Mouse (Mus musculus) hindbrain, embryonic 12.5 days (tissue): ENCODE measurements around the gene Meis1. TPM values are rescaled to one million over a fixed set of nuclear protein-coding genes. Genes with fewer than 3 reads are reported as not detected.
A peak's percentile ranks its signal among the peaks of the same experiment; 100 is the strongest.

Experiments used
- ATAC-seq: fragments of 200-750 bp; cut with Nextera tagmentation; 2 replicates; pipeline ENCODE4 v1.8.0; 2017; ENCODE audit warnings: moderate TSS enrichment; ENCODE audit not compliant: low FRiP score
- H3K27ac ChIP-seq: fragments of 300-500 bp; sonication (generic); 2 replicates; pipeline ENCODE4 v1.5.1; 2016; ENCODE audit warnings: mild to moderate bottlenecking
- H3K27me3 ChIP-seq: fragments of 300-500 bp; sonication (generic); 2 replicates; pipeline ENCODE4 v1.6.1; 2016; ENCODE audit warnings: mild to moderate bottlenecking
- H3K36me3 ChIP-seq: fragments of 300-500 bp; sonication (generic); 2 replicates; pipeline ENCODE4 v1.6.1; 2016; ENCODE audit warnings: mild to moderate bottlenecking
- H3K4me1 ChIP-seq: fragments of 300-500 bp; sonication (generic); 2 replicates; pipeline ENCODE4 v1.6.1; 2016
- H3K4me2 ChIP-seq: fragments of 300-500 bp; sonication (generic); replicated peaks from 2 replicates; pipeline ENCODE4 v1.6.1; 2016; ENCODE audit warnings: mild to moderate bottlenecking
- H3K4me3 ChIP-seq: fragments of 300-500 bp; sonication (generic); 2 replicates; pipeline ENCODE4 v1.5.1; 2016; ENCODE audit warnings: mild to moderate bottlenecking
- H3K9ac ChIP-seq: fragments of 300-500 bp; sonication (generic); 2 replicates; pipeline ENCODE4 v1.6.1; 2016; ENCODE audit warnings: mild to moderate bottlenecking, moderate library complexity
- H3K9me3 ChIP-seq: fragments of 300-500 bp; sonication (generic); replicated peaks from 2 replicates; pipeline ENCODE4 v1.6.1; 2016; ENCODE audit warnings: mild to moderate bottlenecking
- WGBS: fragments of 180-500 bp; shearing (Covaris S2); methylation state at CpG from one replicate; pipeline ENCODE4 v1.1.7; 2016; 5-methylcytosine and 5-hydroxymethylcytosine counted together
- polyA plus RNA-seq: library from polyadenylated mRNA; unstranded; fragments of >200 nt; fragmentation: Nextera tagmentation; extraction: Ambion mirVana; gene quantifications from 2 replicates; pipeline ENCODE4 v1.2.1, GENCODE M21; 2016

Gene Meis1
- polyA plus RNA-seq, 1 experiment from 2014 or later: 173 TPM

DNA sequence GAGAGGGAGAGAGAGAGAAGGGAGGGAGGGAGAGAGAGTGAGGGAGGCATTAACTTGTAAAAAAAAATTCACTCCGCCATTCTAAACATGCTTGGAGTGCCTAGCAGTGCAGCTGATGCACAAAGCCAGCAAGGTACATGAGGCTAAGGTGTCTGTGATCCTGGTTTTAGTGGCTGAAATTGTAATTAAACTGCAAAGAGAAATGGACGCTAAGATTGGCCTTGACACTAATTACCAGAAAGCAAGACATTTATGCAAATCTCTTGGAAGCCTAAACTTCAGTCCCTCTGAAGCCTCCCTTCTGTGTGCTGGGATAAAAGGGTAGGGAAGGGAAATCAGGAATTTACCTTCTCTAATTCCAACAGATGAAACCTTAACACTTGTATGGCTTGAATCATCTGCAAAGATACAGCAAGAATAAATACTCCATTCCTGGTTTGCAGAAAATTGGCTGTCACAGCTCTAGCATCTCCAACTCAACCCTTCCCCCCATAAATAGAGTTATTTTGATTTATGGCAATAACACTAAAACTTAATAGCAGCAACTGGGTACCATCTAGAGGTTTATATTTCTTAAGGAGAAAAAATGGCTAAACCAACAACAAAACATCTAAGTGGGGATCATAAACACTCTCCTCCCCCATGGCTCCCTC lies 6.2 kb downstream of the Meis1 start:
- Histone ChIP-seq H3K9me3 (no peaks in the 10 kb centered on the region), H3K4me1 (peaks cover 52% of the 10 kb centered on the region), H3K4me2 (peak overlapping the region; percentile 85), H3K9ac (peak overlapping the region; percentile 99), H3K4me3 (peak overlapping the region; percentile 76), H3K27ac (peak overlapping the region; percentile 100), H3K36me3 (0 out of 2 replicates have a peak, but pooled peaks cover 2% of the 10 kb centered on the region), H3K27me3 (no peaks in the 10 kb centered on the region)
- 8% methylated on average over 2 of the region's 2 CpGs for WGBS
- ATAC-seq: no peak

- ATAC-seq: no peak
- Histone ChIP-seq H3K27me3 (no peaks in the 10 kb centered on the region), H3K27ac (peak overlapping the region; percentile 100), H3K9me3 (no peaks in the 10 kb centered on the region), H3K4me2 (peak overlapping the region; percentile 85), H3K36me3 (peaks cover 6% of the 10 kb centered on the region; the same call in 1 of the 2 replicates), H3K9ac (peak overlapping the region; percentile 99), H3K4me3 (peak overlapping the region; percentile 76), H3K4me1 (peaks cover 58% of the 10 kb centered on the region)
- WGBS: 22% methylated on average over 2 of the region's 2 CpGs
These were observed 6.8 kb downstream of the Meis1 start for GRCm38 (mm10) chr11:19012001-19012400.

- Histone ChIP-seq H3K36me3 (peaks cover 6% of the 10 kb centered on the region; the same call in 1 of the 2 replicates), H3K27me3 (no peaks in the 10 kb centered on the region), H3K4me2 (peak overlapping the region; percentile 85), H3K4me1 (peaks cover 60% of the 10 kb centered on the region), H3K9me3 (no peaks in the 10 kb centered on the region), H3K27ac (peak overlapping the region; percentile 100), H3K4me3 (peak overlapping the region; percentile 76), H3K9ac (peak overlapping the region; percentile 79)
- WGBS: 22% methylated on average over 9 of the region's 9 CpGs
- no peak for ATAC-seq
These were observed 7.5 kb downstream of the Meis1 start for GRCm38 (mm10) chr11:19011108-19011805.

GRCm38 (mm10) chr11:19010396-19010811 lies 8.4 kb downstream of the Meis1 start:
- peaks cover 63% of the 10 kb centered on the region for H3K4me1 ChIP-seq
- no peaks in the 10 kb centered on the region for H3K27me3 ChIP-seq
- peak; percentile 36 for ATAC-seq
- H3K4me3 ChIP-seq: peak overlapping the region; percentile 76
- H3K9ac ChIP-seq: peak overlapping the region; percentile 79
- H3K4me2 ChIP-seq: peak overlapping the region; percentile 85
- no peaks in the 10 kb centered on the region for H3K9me3 ChIP-seq
- WGBS: 5% methylated on average over 14 of the region's 14 CpGs
- peak overlapping the region; percentile 100 for H3K27ac ChIP-seq
- H3K36me3 ChIP-seq: peaks cover 6% of the 10 kb centered on the region; the same call in 1 of the 2 replicates

GRCm38 (mm10) chr11:19009536-19010395 lies 9.0 kb downstream of the Meis1 start:
- 16% methylated on average over 17 of the region's 17 CpGs for WGBS
- Histone ChIP-seq H3K27ac (peak overlapping the region; percentile 100), H3K4me1 (peaks cover 63% of the 10 kb centered on the region), H3K27me3 (no peaks in the 10 kb centered on the region), H3K4me2 (peak overlapping the region; percentile 85), H3K4me3 (peak overlapping the region; percentile 76), H3K9ac (peak overlapping the region; percentile 79), H3K9me3 (no peaks in the 10 kb centered on the region), H3K36me3 (peaks cover 6% of the 10 kb centered on the region; the same call in 1 of the 2 replicates)
- no peak for ATAC-seq

DNA sequence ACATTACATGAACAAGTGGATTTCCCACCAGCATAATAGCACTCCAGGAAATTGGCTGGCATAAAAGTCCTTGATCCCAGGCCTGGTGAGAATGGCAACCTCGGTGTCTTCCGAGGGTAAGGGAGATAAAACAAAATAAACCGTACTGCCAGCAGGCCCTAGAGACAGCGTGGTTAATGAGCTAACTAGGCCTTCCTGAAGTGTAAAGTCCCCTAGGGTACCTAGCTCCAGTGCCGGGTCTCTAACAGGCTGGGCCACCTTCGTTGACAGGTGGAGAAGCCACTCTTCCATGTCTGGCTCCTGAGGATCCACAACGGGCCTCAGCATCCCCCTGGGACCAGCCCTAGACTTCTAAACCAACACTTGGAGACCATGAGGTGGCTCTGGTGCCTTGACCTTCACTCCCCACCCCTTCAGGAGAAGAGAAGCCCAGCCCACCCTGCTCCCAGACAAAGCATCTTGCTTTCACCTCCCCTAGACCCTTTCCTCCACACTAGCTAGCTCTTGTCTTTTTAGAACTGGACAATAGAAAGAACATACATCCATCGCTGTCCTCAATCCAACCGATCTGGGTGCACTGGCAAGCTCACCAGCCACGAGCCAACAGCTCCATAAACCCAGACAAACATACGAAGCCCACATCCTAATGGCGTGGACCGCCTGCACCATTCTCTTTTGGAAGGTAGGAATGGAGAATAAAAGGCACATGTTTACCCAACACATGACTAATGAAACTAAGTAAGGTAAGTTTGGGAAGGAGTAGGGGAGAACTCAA lies 10.0 kb downstream of the Meis1 start:
- peak overlapping the region; percentile 79 for H3K9ac ChIP-seq
- peak overlapping the region; percentile 100 for H3K27ac ChIP-seq
- no peaks in the 10 kb centered on the region for H3K27me3 ChIP-seq
- H3K4me2 ChIP-seq: peak overlapping the region; percentile 85
- H3K4me3 ChIP-seq: peak overlapping the region; percentile 76
- H3K36me3 ChIP-seq: peaks cover 6% of the 10 kb centered on the region; the same call in 1 of the 2 replicates
- H3K4me1 ChIP-seq: peaks cover 56% of the 10 kb centered on the region
- WGBS: 24% methylated on average over 13 of the region's 13 CpGs
- no peaks in the 10 kb centered on the region for H3K9me3 ChIP-seq
- no peak for ATAC-seq

DNA sequence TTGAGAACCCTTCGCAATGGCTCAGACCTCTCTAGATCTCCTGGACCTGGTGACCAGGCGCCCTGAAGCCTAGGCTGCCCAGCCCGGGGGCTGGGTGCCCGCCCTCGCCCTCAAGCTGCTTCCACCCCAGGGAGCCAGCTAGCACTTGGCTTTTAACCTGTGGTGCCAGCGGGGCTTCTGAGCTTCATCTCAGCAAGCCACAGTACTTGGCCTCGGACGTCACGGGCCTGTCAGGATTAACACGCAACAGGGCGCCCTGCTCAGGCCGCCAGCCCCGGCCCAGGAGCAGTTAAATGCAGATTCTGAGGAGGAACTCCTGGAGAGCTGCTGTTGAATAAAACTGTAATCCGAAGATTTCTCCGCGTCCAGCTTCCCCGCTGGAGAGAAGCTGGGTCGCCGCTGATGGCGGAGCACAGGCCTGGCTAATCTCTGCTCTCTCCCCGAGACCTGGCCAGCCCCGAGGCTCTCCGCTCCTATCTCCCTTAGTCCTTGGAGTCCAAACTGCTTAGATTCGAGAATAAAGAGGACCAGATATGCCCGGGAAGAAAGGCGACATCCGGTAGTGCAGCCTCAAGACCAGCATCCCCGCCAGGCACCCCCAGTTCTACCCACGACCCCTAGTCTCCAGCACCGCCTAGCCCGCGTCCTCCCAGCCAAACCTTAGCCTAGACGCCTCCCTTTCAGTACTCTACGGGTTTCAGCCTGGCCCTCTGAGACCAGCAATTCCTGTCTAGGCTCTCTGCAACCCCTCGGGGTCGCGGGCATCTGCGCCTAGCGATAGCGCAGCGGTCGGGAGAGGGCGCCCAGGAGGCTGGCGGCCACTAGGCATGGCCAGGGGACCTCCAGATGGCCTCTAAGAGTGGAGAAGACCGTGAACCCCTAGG lies 11.0 kb downstream of the Meis1 start:
- H3K9me3 ChIP-seq: no peaks in the 10 kb centered on the region
- H3K9ac ChIP-seq: peak overlapping the region; percentile 74
- 17% methylated on average over 45 of the region's 45 CpGs for WGBS
- peak; percentile 39; the same call in 1 of the 2 replicates for ATAC-seq
- H3K4me1 ChIP-seq: peaks cover 48% of the 10 kb centered on the region
- no peaks in the 10 kb centered on the region for H3K27me3 ChIP-seq
- peak overlapping the region; percentile 88 for H3K27ac ChIP-seq
- peaks cover 6% of the 10 kb centered on the region; the same call in 1 of the 2 replicates for H3K36me3 ChIP-seq
- H3K4me3 ChIP-seq: peak overlapping the region; percentile 37
- H3K4me2 ChIP-seq: peak overlapping the region; percentile 85

DNA sequence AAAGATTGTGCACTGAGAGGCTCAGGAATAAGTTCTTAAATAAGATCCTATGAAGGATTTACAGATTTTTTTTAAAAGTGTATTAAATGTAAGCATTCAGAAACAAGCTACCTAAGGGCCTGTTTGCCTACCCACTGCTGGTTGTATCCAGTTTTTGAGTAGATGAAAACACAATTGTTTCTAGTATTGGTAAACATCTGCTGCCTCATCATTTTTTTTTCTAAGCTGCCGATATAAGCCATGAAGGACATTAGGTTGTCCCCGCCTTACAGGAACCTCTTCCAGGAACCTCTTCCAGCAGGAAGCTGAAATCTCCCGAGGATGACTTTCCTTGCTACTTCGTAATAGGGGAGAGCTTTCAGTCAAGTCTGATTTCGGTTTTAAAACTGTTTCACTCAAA lies 11.7 kb downstream of the Meis1 start:
- peaks cover 42% of the 10 kb centered on the region for H3K4me1 ChIP-seq
- peak overlapping the region; percentile 88 for H3K27ac ChIP-seq
- H3K9me3 ChIP-seq: no peaks in the 10 kb centered on the region
- peaks cover 9% of the 10 kb centered on the region for H3K36me3 ChIP-seq
- no peak for ATAC-seq
- peak overlapping the region; percentile 85 for H3K4me2 ChIP-seq
- no peaks in the 10 kb centered on the region for H3K27me3 ChIP-seq
- H3K4me3 ChIP-seq: peak overlapping the region; percentile 37; the same call in 1 of the 2 replicates
- WGBS: 37% methylated on average over 5 of the region's 5 CpGs
- peak overlapping the region; percentile 74; the same call in 1 of the 2 replicates for H3K9ac ChIP-seq

GRCm38 (mm10) chr11:19005913-19006693 lies 12.7 kb downstream of the Meis1 start:
- Histone ChIP-seq H3K9ac (no peak overlapping the region), H3K36me3 (peaks cover 17% of the 10 kb centered on the region), H3K4me3 (no peak overlapping the region), H3K4me2 (peak overlapping the region; percentile 14; the same call in 1 of the 2 replicates), H3K9me3 (no peaks in the 10 kb centered on the region), H3K27me3 (no peaks in the 10 kb centered on the region), H3K27ac (no peak overlapping the region), H3K4me1 (peaks cover 35% of the 10 kb centered on the region)
- ATAC-seq: no peak
- WGBS: 46% methylated on average over 3 of the region's 3 CpGs
